Mouse (Mus musculus): ENCODE measurements around the gene Kntc1.

DNA sequence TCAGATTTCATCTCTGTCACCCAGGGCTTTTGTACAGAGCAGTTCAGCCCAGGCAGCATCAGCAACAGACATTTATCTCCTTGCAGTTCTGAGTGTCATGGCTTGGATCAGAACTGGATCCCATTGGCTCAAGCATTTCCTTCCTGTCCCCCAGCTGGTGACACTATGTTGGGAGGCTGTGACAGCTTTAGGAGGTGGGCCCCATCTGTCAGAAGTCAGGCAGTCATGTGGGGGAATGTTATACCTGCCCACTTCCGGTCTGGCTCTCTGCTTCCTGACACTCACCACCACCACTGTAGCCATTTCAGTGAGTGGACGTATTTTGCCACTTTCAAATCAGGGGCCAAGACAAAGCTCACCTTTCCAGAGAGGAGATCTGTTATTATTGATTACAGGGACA, 101.9 kb downstream of the Kntc1 start:
- no peak for TF ChIP-seq CTCF (conservative IDR thresholded peaks at IDR 0.05; ENCODE audit: low read length)
- TF ChIP-seq POU5F1 (IDR thresholded peaks at IDR 0.05; ENCODE audit: borderline replicate concordance, low read length), result no peak
- TF ChIP-seq NANOG (IDR thresholded peaks at IDR 0.05; ENCODE audit: borderline replicate concordance, low read length), result no peak
